Mouse (Mus musculus) pancreas, adult 10 weeks (tissue): ENCODE results near the gene Akap2. TPM values are rescaled to one million over a fixed set of nuclear protein-coding genes. Genes with fewer than 3 reads are reported as not detected.

Source experiments
- polyA plus RNA-seq: library from polyadenylated mRNA; stranded (reverse); fragments of 350-450 nt; fragmentation: Illumina TruSeq; extraction: RNeasy Lipid Tissue Mini Kit (QIAGEN cat#74804); gene quantifications from one replicate; pipeline ENCODE4 v1.2.3, GENCODE M21; 2015; ENCODE audit warnings: low read depth, low replicate concordance; ENCODE audit not compliant: insufficient read depth

The Akap2 gene
- 15.8 TPM for polyA plus RNA-seq

DNA sequence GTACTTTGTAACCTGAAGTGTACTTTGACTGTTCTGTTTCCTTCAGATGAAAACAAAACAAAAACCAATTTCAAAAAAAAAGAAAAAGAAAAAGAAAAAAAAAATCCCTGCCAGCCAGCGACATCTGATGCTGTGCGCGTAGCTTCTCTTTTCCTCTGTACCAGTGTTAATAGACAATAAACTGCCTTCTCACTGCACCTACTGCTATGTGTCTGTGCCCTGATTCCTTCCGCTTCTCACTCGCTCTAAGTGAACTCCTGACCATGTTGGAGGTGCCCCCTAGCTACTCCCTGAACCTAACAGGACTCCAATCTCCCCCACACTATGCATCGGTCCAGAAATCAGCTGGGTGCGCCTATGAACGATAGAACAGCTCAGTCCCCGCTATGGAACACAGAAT lies at the start of gene Akap2:
TSS of gene Akap2 (plus strand) at position 304 of the 400 bp plus-strand sequence.

DNA sequence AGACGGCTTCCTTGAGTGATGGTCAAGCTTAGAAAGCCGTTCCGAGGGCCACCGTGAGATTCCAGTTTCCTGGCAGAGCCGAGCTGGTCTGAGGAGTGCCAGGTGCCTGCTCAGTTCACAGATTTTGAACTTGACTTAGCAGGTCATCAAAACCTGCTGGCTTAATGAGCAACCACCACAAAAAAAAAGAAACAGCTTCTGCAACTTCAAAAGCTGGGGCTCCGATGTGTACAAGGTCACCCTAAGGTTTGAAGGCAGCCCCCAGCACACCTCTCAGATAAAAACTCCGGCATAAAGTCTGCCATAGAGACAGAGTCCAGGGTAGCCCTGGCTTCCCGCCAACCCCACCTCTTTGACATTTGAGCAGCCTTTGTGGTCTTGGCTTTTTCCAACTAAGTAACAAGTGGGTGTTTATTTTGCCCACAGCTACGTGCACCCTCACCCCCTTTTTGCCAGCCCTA lies 198.8 kb downstream of the Akap2 start, which contains the start of gene D630039A03Rik:
TSS of gene D630039A03Rik (minus strand) at position 97 of the 461 bp plus-strand sequence.

Other genes starting within 250 kb of the Akap2 start
- 0.18 TPM for gene Pakap, start 149.5 kb upstream of the Akap2 start, polyA plus RNA-seq
- 2.2 TPM for gene D630039A03Rik, start 198.6 kb downstream of the Akap2 start, polyA plus RNA-seq
- 55.9 TPM for gene Txn1, start 238.8 kb downstream of the Akap2 start, polyA plus RNA-seq